Mouse (Mus musculus) erythroid progenitor cell, adult 5-6 weeks (primary cell): ENCODE results near the gene Ppp2r2c. TPM values are rescaled to one million over a fixed set of nuclear protein-coding genes. Genes with fewer than 3 reads are reported as not detected.
A peak's percentile ranks its signal among the peaks of the same experiment; 100 is the strongest.

Experiments
- ATAC-seq: replicated peaks from 2 replicates; pipeline ENCODE4 v1.8.0; 2016; ENCODE audit warnings: moderate number of reproducible peaks, mild to moderate bottlenecking, moderate TSS enrichment, inconsistent platforms; ENCODE audit not compliant: poor library complexity, low FRiP score, severe bottlenecking
- total RNA-seq, 2 experiments: library from RNA; stranded (forward) in 1 of 2; stranded (reverse) in 1 of 2; fragments of 150-400 nt in 1 of 2; fragments of 186-747, 209-891 nt in 1 of 2; gene quantifications; 2 replicates each; pipeline versions ENCODE4 v1.2.3 to v1.2.4; 2015 to 2017; ENCODE audit warnings: low replicate concordance in 2 of 2

Gene Ppp2r2c
- total RNA-seq, 2 experiments from 2014 or later = not detected

DNA sequence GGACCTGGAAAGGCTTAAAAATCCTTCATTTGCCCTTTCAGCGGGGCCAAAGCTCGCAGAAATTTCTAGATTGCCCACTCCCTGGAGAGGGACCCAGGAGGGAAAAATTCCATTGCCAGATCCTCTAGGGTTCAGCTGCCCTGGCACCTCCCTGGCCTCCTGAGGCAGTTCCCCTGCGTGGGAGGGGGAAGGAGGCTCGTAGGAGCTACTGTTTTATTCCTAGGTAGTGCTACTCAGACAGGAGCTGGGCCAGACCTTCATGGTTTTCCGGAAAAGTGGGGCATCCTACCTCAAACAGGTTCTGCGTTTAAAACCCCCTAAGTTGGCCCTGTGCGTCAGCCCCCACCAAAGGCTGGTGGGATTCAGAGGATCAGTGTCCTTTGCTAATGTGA is 869 bp downstream of the Ppp2r2c start:
- ATAC-seq = no peak

- ATAC-seq = no peak
These were observed 1.4 kb downstream of the Ppp2r2c start for GRCm38 (mm10) chr5:36869578-36870236.

DNA sequence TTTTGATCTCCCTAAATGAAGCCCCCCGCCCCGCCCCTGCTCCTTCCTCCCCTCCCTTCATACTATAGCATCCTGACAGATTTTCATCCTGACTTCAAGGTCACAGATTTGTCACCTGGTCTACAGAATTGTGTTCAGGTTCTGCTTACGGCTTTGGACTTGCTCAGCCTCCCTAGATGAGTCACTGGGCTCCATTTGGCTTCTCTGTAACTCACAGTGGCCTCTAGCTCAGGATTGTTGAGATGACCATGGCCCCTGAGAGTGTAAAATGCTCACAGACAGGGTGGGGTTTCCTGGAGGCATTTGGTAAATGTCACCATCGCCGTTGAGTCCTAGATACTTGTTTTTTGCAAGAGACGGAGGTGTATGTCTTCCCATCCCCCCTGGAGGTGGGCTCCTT is 2.6 kb downstream of the Ppp2r2c start:
- no peak for ATAC-seq

- ATAC-seq = no peak
These were observed 7.6 kb downstream of the Ppp2r2c start for GRCm38 (mm10) chr5:36875956-36876355.

GRCm38 (mm10) chr5:36876777-36877396 is 8.6 kb downstream of the Ppp2r2c start:
- ATAC-seq = no peak

GRCm38 (mm10) chr5:36877641-36878040 is 9.3 kb downstream of the Ppp2r2c start:
- no peak for ATAC-seq

- ATAC-seq = no peak
These were observed 10.5 kb downstream of the Ppp2r2c start for GRCm38 (mm10) chr5:36878801-36879200.

GRCm38 (mm10) chr5:36880622-36881021 is 12.3 kb downstream of the Ppp2r2c start:
- ATAC-seq = no peak

- no peak for ATAC-seq
These were observed 15.2 kb downstream of the Ppp2r2c start for GRCm38 (mm10) chr5:36883516-36883915.

GRCm38 (mm10) chr5:36885067-36885466 is 16.8 kb downstream of the Ppp2r2c start:
- ATAC-seq = no peak

- no peak for ATAC-seq
These were observed 17.3 kb downstream of the Ppp2r2c start for GRCm38 (mm10) chr5:36885595-36885994.

DNA sequence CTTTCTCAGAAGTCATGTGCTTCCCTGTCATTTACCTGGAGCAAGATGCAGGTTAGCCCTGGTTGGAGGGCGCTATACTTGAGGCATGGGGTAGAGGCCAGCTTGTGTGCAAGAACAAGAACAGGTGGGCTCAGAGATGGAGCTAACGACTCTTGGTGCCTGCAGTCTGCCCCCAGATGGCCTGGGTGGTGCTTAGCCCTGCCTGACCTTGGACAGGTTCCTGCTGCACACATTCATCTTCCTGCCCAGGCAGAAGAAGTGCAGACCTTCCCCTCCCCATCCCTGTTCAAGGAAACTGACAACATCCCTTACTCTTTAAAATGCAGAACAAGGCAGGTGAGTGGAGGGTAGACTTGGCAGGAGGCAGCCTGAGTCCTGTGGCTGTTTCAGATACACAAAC is 18.0 kb downstream of the Ppp2r2c start:
- no peak for ATAC-seq

DNA sequence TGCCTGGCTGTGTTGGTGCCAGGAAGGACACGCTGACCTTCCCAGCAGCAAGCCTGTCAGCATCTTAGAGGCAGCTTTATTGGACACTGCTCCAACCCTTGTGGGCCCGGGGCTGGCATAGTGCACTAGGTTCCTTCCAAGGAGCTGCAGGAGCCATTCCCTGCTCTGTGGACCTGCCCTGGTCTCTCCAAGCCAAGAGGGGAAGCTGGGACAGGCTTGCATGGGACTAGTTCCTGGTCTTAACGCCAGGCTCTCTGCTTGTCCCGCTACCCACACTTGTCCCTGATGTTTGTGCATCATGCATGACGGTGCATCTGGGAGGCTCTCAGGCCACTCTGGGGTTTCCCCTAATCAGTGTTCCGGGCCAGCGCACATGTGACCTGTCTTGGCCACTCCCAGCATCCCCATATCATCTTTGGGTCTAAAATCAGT is 18.6 kb downstream of the Ppp2r2c start:
- no peak for ATAC-seq

DNA sequence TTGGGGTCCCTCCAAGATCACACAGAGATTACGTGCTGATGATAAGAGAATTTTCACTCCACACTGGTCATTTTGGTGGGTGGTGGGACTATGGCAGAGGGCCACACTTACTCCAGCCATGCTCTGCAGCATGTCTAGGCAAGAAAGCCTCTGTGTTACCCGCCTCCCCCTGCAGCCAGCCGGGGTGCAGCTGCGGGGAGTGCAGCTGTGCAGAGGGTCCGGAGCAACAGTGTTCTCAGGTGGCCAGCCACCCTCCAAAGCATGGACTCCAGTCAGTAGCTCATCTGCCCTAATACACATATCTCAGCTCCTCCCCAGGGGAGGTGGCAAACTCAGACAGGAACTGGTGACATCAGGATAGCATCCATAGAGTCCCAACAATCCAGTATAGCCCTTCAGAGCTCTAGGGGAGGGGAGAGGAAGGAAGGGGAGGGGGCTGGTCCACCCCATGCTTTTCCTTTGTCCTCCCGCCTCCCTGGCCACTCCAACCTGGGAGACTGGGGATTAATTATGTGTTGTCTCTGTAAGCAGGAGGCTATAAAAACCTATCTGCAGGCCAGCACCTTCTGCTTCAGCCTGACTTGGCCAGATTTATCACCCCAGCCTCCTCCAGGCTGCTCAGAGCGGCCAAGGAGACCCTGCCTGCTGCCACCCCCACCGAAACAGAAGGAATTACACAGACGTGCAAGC is 19.1 kb downstream of the Ppp2r2c start:
- ATAC-seq = no peak

GRCm38 (mm10) chr5:36888501-36888900 is 20.2 kb downstream of the Ppp2r2c start:
- ATAC-seq = no peak

- ATAC-seq = no peak
These were observed 20.6 kb downstream of the Ppp2r2c start for GRCm38 (mm10) chr5:36888911-36889310.

DNA sequence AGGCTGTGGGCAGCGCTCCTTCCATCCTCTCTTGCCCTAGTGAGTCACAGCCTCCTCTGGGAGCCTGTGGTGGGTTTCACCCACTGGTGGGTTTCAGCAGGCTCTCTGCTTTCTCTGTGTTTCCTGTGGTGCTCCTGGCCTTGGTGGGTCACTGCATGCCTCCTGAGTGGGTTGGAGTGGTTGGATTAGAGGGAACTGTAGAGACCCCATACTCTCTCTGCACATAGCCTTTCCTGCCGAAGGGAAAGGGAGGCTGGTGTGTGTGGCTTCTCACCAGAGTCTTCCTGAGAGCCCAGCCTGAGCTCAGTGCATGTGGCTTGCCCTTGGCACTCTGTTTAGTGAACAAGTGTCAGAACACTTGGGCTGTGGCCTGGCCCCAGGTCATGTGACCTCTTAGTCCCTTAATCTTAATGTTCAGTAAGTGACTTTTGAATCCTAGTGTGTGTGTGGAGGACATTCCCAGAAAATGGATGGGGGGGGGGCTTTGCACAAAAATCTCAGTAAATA is 21.1 kb downstream of the Ppp2r2c start:
- 0 out of 2 replicates have a peak, but pooled peaks have one; percentile 28 for ATAC-seq

GRCm38 (mm10) chr5:36890794-36891193 is 22.5 kb downstream of the Ppp2r2c start:
- ATAC-seq = no peak

GRCm38 (mm10) chr5:36891793-36892470 is 23.6 kb downstream of the Ppp2r2c start:
- ATAC-seq = no peak

- ATAC-seq = no peak
These were observed 24.9 kb downstream of the Ppp2r2c start for GRCm38 (mm10) chr5:36893263-36893662.
